Mouse (Mus musculus) liver, embryonic 14.5 days (tissue): ENCODE measurements around the gene Ufm1.

ENCODE experiments used
- CTCF ChIP-seq: IDR thresholded peaks from 2 replicates; pipeline ENCODE4 v1.5.1; 2016; ENCODE audit warnings: antibody characterized with exemption, low read depth, control low read depth
- EP300 ChIP-seq: IDR thresholded peaks from 2 replicates; pipeline ENCODE4 v1.6.1; 2016; ENCODE audit warnings: antibody characterized with exemption, low read depth

- TF ChIP-seq CTCF, result no peak
- no peak for TF ChIP-seq EP300
Observed at GRCm38 (mm10) chr3:53854261-53854660, 9.4 kb downstream of the Ufm1 start.
